Comparison of ENCODE assay signal across 28 mouse cellular contexts in the genomic region with DNA sequence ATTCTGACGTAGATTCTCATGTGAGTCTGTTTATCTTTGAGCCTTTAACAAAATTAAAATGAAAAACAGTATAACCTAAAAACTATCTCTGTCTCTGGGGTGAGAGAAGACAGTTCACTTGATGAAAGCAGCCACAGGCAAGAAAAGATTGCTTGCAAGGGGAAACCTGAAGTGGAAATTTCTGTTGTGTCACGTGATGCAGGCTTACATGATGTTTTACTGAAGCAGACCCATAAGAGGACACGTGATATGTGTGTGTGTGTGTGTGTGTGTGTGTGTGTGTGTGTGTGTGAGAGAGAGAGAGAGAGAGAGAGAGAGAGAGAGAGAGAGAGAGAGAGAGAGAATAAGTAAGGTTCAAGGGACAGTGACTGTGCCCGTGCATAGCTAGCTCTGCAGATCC.
"Had no signal": no experiment of that assay in that cellular context is flagged by ENCODE, and none has a peak within 500 bp of the region (broad histone marks: within the 10 kb centered on the region; RNA-seq: fewer than 3 reads in every experiment).

No protein-coding gene starts in this region.

- H3K4me3 ChIP-seq: embryonic facial prominence, embryonic 10.5 days; embryonic facial prominence, embryonic 12.5 days; embryonic facial prominence, embryonic 13.5 days; embryonic facial prominence, embryonic 15.5 days; erythroblast, embryonic 14.5 days; forebrain, embryonic 10.5 days; forebrain, embryonic 12.5 days; forebrain, embryonic 13.5 days; forebrain, embryonic 15.5 days; gastrocnemius, adult 2 months; heart, adult 2 months had no signal

- H3K36me3 ChIP-seq: embryonic facial prominence, embryonic 10.5 days; embryonic facial prominence, embryonic 12.5 days; embryonic facial prominence, embryonic 13.5 days; embryonic facial prominence, embryonic 15.5 days; forebrain, embryonic 10.5 days; forebrain, embryonic 12.5 days; forebrain, embryonic 15.5 days had no signal

- H3K4me2 ChIP-seq: embryonic facial prominence, embryonic 12.5 days; embryonic facial prominence, embryonic 13.5 days; embryonic facial prominence, embryonic 15.5 days; forebrain, embryonic 12.5 days; forebrain, embryonic 13.5 days; forebrain, embryonic 15.5 days had no signal

- H3K27me3 ChIP-seq: embryonic facial prominence, embryonic 12.5 days; embryonic facial prominence, embryonic 15.5 days; forebrain, embryonic 12.5 days; forebrain, embryonic 13.5 days; forebrain, embryonic 15.5 days had no signal

- H3K9ac ChIP-seq: embryonic facial prominence, embryonic 12.5 days; embryonic facial prominence, embryonic 13.5 days; embryonic facial prominence, embryonic 15.5 days; forebrain, embryonic 12.5 days; forebrain, embryonic 13.5 days; forebrain, embryonic 15.5 days; forebrain, postnatal 0 days had no signal

- H3K4me1 ChIP-seq: embryonic facial prominence, embryonic 10.5 days; embryonic facial prominence, embryonic 12.5 days; embryonic facial prominence, embryonic 13.5 days; embryonic facial prominence, embryonic 15.5 days; forebrain, embryonic 10.5 days had no signal

- H3K9me3 ChIP-seq: embryonic facial prominence, embryonic 10.5 days; embryonic facial prominence, embryonic 12.5 days; embryonic facial prominence, embryonic 13.5 days; embryonic facial prominence, embryonic 15.5 days; forebrain, embryonic 10.5 days; forebrain, embryonic 12.5 days; forebrain, embryonic 13.5 days; forebrain, embryonic 15.5 days had no signal

- DNase-seq: cerebellum, adult 8-10 months; cerebellum, adult 9-10 months; cerebellum, adult 9-11 months; cerebellum, postnatal 10 days; cerebellum, postnatal 14 days; cerebellum, postnatal 25 days; cerebellum, postnatal 36 days; embryo, embryonic 11 days; forebrain, postnatal 0 days; gastrocnemius, adult 2 months; gastrocnemius, postnatal 10 days; gastrocnemius, postnatal 14 days; gastrocnemius, postnatal 25 days; gastrocnemius, postnatal 36 days; heart, adult 11 months; heart, adult 18-20 months; heart, adult 2 months had no signal

- H3K27ac ChIP-seq: embryonic facial prominence, embryonic 10.5 days; embryonic facial prominence, embryonic 12.5 days; embryonic facial prominence, embryonic 13.5 days; embryonic facial prominence, embryonic 15.5 days; forebrain, embryonic 10.5 days; forebrain, embryonic 12.5 days; forebrain, embryonic 13.5 days; forebrain, embryonic 15.5 days; gastrocnemius, adult 2 months; heart, adult 2 months had no signal

- ATAC-seq: forebrain, embryonic 13.5 days; forebrain, embryonic 14.5 days; forebrain, embryonic 15.5 days; forebrain, embryonic 16.5 days; forebrain, postnatal 0 days had no signal
